In the genomic region with DNA sequence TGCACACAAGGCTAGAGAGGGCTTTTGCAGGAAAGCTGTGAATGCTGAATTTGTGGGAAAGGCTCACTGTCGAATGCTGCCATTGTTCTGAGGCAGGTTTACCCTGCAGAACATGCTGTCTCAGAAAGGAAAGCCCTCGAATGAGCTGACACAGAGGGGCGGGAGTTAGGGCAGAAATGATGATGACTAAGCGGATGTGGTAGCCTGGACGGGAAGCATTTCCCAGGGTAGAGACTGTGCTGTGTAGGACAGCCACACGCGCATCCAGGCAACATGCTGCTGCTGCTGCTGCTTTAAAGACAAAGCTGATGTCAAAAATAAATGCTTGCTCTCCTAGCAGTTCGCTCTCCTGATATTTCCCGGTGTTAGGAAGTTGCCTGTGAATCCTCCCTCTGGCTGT, we compare ENCODE assay signal across 8 mouse cellular contexts. TPM values are rescaled to one million over a fixed set of nuclear protein-coding genes. Genes with fewer than 3 reads are reported as not detected.
DNase-seq lines count a peak whose midpoint lies in the region.

No protein-coding gene starts in this region.

- intact Hi-C loops in left cerebral cortex, postnatal 14 days (cut with DNase I): loop anchor here (5.0 kb wide), 1 partner anchor 191 kb away; a partner anchor contains a TSS
- intact Hi-C loops in heart, postnatal 36 days (cut with DNase I): loop anchor here (5.0 kb wide), 1 partner anchor 191 kb away; a partner anchor contains a TSS
- intact Hi-C loops in gastrocnemius, postnatal 36 days (cut with DNase I): loop anchor here (5.0 kb wide), 1 partner anchor 191 kb away; a partner anchor contains a TSS

- DNase-seq in left cerebral cortex, postnatal 14 days (ENCODE audit: low spot score in 2 of 2): peak; percentile 33 to 36
- no peak for DNase-seq in left cerebral cortex, adult 8-10 months (ENCODE audit: low spot score in 2 of 2)
- DNase-seq in adrenal gland, adult 2 months: peak; percentile 75
- DNase-seq in heart, postnatal 36 days: peak; percentile 25 to 30
- peak; percentile 61 for DNase-seq in lung, postnatal 36 days
- peak; percentile 58 to 69 for DNase-seq in thymus, postnatal 10 days (ENCODE audit: low spot score in 2 of 2)
- DNase-seq in gastrocnemius, postnatal 36 days: no peak
- no peak for DNase-seq in cerebellum, postnatal 25 days

RNA-seq across cellular contexts. Expression of a gene that starts 24.9 kb away (rescaled TPM):
- total RNA-seq in left cerebral cortex, postnatal 14 days (2021): 10 to 100 TPM; 76.4 to 76.6 TPM
- total RNA-seq in left cerebral cortex, adult 8-10 months (2022): 100 to 1,000 TPM; 124 to 135 (median 130) TPM
- total RNA-seq in adrenal gland, adult 2 months (2021): 10 to 100 TPM; 14.6 to 18.1 TPM
- polyA plus RNA-seq in adrenal gland, adult 2 months (2012; rRNA removed): 8.9 TPM in 2 replicates
- 10 to 100 TPM; 21.0 to 23.3 TPM for total RNA-seq in heart, postnatal 36 days (2021)
- total RNA-seq in gastrocnemius, postnatal 36 days (2021): 1 to 10 TPM; 2.4 to 4.2 TPM

Comparison
In these comparisons a context has a peak if more than half of its experiments do, and no peak if none do; other contexts are left out.
1. DNase-seq: peak in left cerebral cortex, postnatal 14 days (2 of 2), adrenal gland, adult 2 months (single experiment), heart, postnatal 36 days (2 of 2), lung, postnatal 36 days (single experiment) and thymus, postnatal 10 days (2 of 2); none in left cerebral cortex, adult 8-10 months (0 of 2), gastrocnemius, postnatal 36 days (0 of 2) and cerebellum, postnatal 25 days (0 of 2).